Mouse (Mus musculus) B cell, adult 62 days (primary cell): ENCODE results near the gene Prl8a1. TPM values are rescaled to one million over a fixed set of nuclear protein-coding genes. Genes with fewer than 3 reads are reported as not detected.

ENCODE experiments used
- total RNA-seq: library from RNA; stranded (reverse); gene quantifications from 4 replicates; pipeline ENCODE4 v1.2.4, GENCODE M21; 2023

Gene Prl8a1
- total RNA-seq, result not detected in 4 replicates

DNA sequence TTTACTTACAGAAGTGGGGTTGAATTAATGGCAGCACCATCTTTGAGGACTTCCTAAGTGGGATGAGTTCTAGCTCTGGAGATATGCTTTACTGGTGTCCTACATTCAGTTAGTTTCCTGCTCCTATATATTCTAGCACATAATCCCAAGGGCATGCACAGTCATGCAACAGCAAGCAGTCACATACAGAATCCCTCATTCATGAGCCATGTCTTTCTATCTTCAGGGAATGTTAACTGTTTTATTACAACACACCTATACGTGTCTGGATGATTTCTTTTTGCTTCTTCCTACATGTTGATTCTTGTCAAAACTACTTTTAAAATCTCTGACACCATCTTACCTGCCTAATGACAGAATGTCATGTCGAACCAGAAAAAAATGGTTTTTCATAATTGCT, at the start of gene Prl8a1:
Prl8a1 (minus strand) TSS at position 101 of the 400 bp plus-strand sequence.

GRCm38 (mm10) chr13:27610482-27610881, 28.5 kb upstream of the Prl8a1 start, which contains the start of gene Prl7b1:
Gene Prl7b1, minus strand, starts transcription at chr13:27610582.

GRCm38 (mm10) chr13:27564506-27564905, 17.5 kb downstream of the Prl8a1 start, which contains the start of gene Prl8a9:
Gene Prl8a9, minus strand, starts transcription at chr13:27564606.

Other genes with a start within 250 kb of the Prl8a1 start
- gene Prl8a2, start 236.5 kb downstream of the Prl8a1 start, total RNA-seq, result not detected in 4 replicates
- not detected in 4 replicates for gene Prl2b1, start 191.3 kb downstream of the Prl8a1 start, total RNA-seq
- gene Prl8a6, start 143.5 kb downstream of the Prl8a1 start, total RNA-seq, result not detected in 4 replicates
- not detected in 4 replicates for gene Prl8a8, start 69.0 kb downstream of the Prl8a1 start, total RNA-seq
- not detected in 4 replicates for gene Prl8a9, start 17.6 kb downstream of the Prl8a1 start, total RNA-seq
- gene Prl7b1, start 28.4 kb upstream of the Prl8a1 start, total RNA-seq, result not detected in 4 replicates
- gene Prl7a1, start 60.3 kb upstream of the Prl8a1 start, total RNA-seq, result not detected in 4 replicates
- gene Prl7a2, start 85.9 kb upstream of the Prl8a1 start, total RNA-seq, result not detected in 4 replicates
- not detected in 4 replicates for gene Prl7d1, start 134.6 kb upstream of the Prl8a1 start, total RNA-seq
- gene Prl7c1, start 198.6 kb upstream of the Prl8a1 start, total RNA-seq, result not detected in 4 replicates
- not detected in 4 replicates for gene Prl2a1, start 219.5 kb upstream of the Prl8a1 start, total RNA-seq